In genomic region chr1:192700339-192701073, GRCm38 (mm10) we compare ENCODE assay signal across 27 mouse cellular contexts.
DNase-seq lines count a peak whose midpoint lies in the region; ATAC-seq and TF ChIP-seq lines count a peak whose summit lies in the region.
"Had no signal": no experiment of that assay in that cellular context is flagged by ENCODE, and none has a peak within 500 bp of the region (broad histone marks: within the 10 kb centered on the region; RNA-seq: fewer than 3 reads in every experiment).

No protein-coding gene starts in this region.

- no peak overlapping the region for H3K4me3 ChIP-seq in kidney, adult 2 months (ENCODE audit: insufficient read depth, low read depth, low read length)
- no peak overlapping the region for H3K4me3 ChIP-seq in kidney, embryonic 14.5 days (ENCODE audit: low read length)
- H3K4me3 ChIP-seq in kidney, embryonic 16.5 days (ENCODE audit: low read length): no peak overlapping the region
- H3K4me3 ChIP-seq in forebrain, embryonic 13.5 days: no peak overlapping the region
- H3K4me3 ChIP-seq: embryonic facial prominence, embryonic 10.5 days; embryonic facial prominence, embryonic 15.5 days; forebrain, embryonic 15.5 days; heart, embryonic 10.5 days; heart, embryonic 15.5 days; limb, embryonic 12.5 days; liver, embryonic 15.5 days; midbrain, embryonic 10.5 days; myocyte; neural tube, embryonic 12.5 days had no signal

- ATAC-seq in kidney, embryonic 14.5 days (ENCODE audit: low FRiP score, low TSS enrichment): no peak
- no peak for ATAC-seq in kidney, embryonic 16.5 days (ENCODE audit: low FRiP score, low TSS enrichment)
- no peak for ATAC-seq in forebrain, embryonic 13.5 days
- ATAC-seq: forebrain, embryonic 15.5 days; hindbrain, embryonic 16.5 days; midbrain, embryonic 16.5 days had no signal

- no peak overlapping the region for H3K9ac ChIP-seq in kidney, embryonic 14.5 days (ENCODE audit: low read depth, low read length)
- no peak overlapping the region for H3K9ac ChIP-seq in kidney, embryonic 16.5 days (replicated peaks; ENCODE audit: low read length)
- no peak overlapping the region for H3K9ac ChIP-seq in forebrain, embryonic 13.5 days
- H3K9ac ChIP-seq: embryonic facial prominence, embryonic 15.5 days; forebrain, embryonic 15.5 days; heart, embryonic 15.5 days; limb, embryonic 12.5 days; liver, embryonic 15.5 days; lung, embryonic 14.5 days; neural tube, embryonic 12.5 days had no signal

- no peaks in the 10 kb centered on the region for H3K36me3 ChIP-seq in kidney, adult 2 months (ENCODE audit: control insufficient read depth, insufficient read depth, low read length)
- no peaks in the 10 kb centered on the region for H3K36me3 ChIP-seq in kidney, embryonic 14.5 days (ENCODE audit: control insufficient read depth, insufficient read depth, low read length)
- no peaks in the 10 kb centered on the region for H3K36me3 ChIP-seq in kidney, embryonic 16.5 days (ENCODE audit: insufficient read depth, low read length)
- H3K36me3 ChIP-seq in forebrain, embryonic 13.5 days (ENCODE audit: poor library complexity, severe bottlenecking): no peaks in the 10 kb centered on the region
- H3K36me3 ChIP-seq: embryonic facial prominence, embryonic 15.5 days; forebrain, embryonic 15.5 days; G1E; heart, embryonic 10.5 days; heart, embryonic 15.5 days; limb, embryonic 12.5 days; liver, embryonic 15.5 days; midbrain, embryonic 10.5 days; neural tube, embryonic 12.5 days had no signal

- 0 out of 2 replicates have a peak, but pooled peaks cover 3% of the 10 kb centered on the region for H3K4me1 ChIP-seq in kidney, adult 2 months (ENCODE audit: control insufficient read depth, insufficient read depth, low read length)
- H3K4me1 ChIP-seq in kidney, embryonic 14.5 days (ENCODE audit: control insufficient read depth, insufficient read depth, low read length): no peaks in the 10 kb centered on the region
- H3K4me1 ChIP-seq in kidney, embryonic 16.5 days (ENCODE audit: insufficient read depth, low read length): peaks cover 9% of the 10 kb centered on the region
- H3K4me1 ChIP-seq in forebrain, embryonic 13.5 days: no peaks in the 10 kb centered on the region
- H3K4me1 ChIP-seq: forebrain, embryonic 15.5 days; heart, embryonic 10.5 days; limb, embryonic 12.5 days; liver, embryonic 15.5 days; midbrain, embryonic 10.5 days; neural tube, embryonic 12.5 days had no signal

- DNase-seq in adrenal gland, adult 8-10 months: peak; percentile 4
- no peak for DNase-seq in adrenal gland, postnatal 10 days
- peak; percentile 35 for DNase-seq in kidney, adult 2 months
- peak; percentile 41 for DNase-seq in fibroblast of lung, adult 2 months (ENCODE audit: low read depth)
- no peak for DNase-seq in left cerebral cortex, postnatal 10 days (ENCODE audit: extremely low spot score in 1 of 2, low spot score in 2 of 2)
- DNase-seq: cerebellum, adult 2 months; cerebellum, postnatal 14 days; lung, embryonic 14.5 days; right cerebral cortex, adult 18-20 months; thymus, adult 2 months; thymus, postnatal 36 days had no signal

- intact Hi-C loops in left cerebral cortex, postnatal 10 days (cut with DNase I): no loop called here

- H3K4me2 ChIP-seq in kidney, embryonic 14.5 days (replicated peaks; ENCODE audit: low read depth, low read length): no peak overlapping the region
- H3K4me2 ChIP-seq in kidney, embryonic 16.5 days (replicated peaks; ENCODE audit: low read depth, low read length): no peak overlapping the region
- no peak overlapping the region for H3K4me2 ChIP-seq in forebrain, embryonic 13.5 days
- H3K4me2 ChIP-seq: embryonic facial prominence, embryonic 15.5 days; forebrain, embryonic 15.5 days; heart, embryonic 15.5 days; limb, embryonic 12.5 days; liver, embryonic 15.5 days; lung, embryonic 14.5 days; neural tube, embryonic 12.5 days had no signal

- TF ChIP-seq POLR2A in kidney, adult 2 months (IDR thresholded peaks at IDR 0.05; ENCODE audit: low read depth, low read length): no peak

- no peaks in the 10 kb centered on the region for H3K9me3 ChIP-seq in kidney, embryonic 14.5 days (ENCODE audit: control insufficient read depth, low read length)
- no peaks in the 10 kb centered on the region; the same call in 1 of the 2 replicates for H3K9me3 ChIP-seq in kidney, embryonic 16.5 days (ENCODE audit: low read length)
- no peaks in the 10 kb centered on the region for H3K9me3 ChIP-seq in forebrain, embryonic 13.5 days (replicated peaks)
- H3K9me3 ChIP-seq: embryonic facial prominence, embryonic 15.5 days; forebrain, embryonic 15.5 days; heart, embryonic 10.5 days; heart, embryonic 15.5 days; liver, embryonic 15.5 days; midbrain, embryonic 10.5 days; neural tube, embryonic 12.5 days had no signal

- no peaks in the 10 kb centered on the region for H3K27me3 ChIP-seq in kidney, adult 2 months (replicated peaks; ENCODE audit: control insufficient read depth, insufficient read depth, low read length)
- H3K27me3 ChIP-seq in kidney, embryonic 14.5 days (ENCODE audit: control insufficient read depth, insufficient read depth, low read length): no peaks in the 10 kb centered on the region
- no peaks in the 10 kb centered on the region for H3K27me3 ChIP-seq in kidney, embryonic 16.5 days (ENCODE audit: insufficient read depth, low read length)
- H3K27me3 ChIP-seq in forebrain, embryonic 13.5 days: no peaks in the 10 kb centered on the region
- H3K27me3 ChIP-seq: embryonic facial prominence, embryonic 15.5 days; forebrain, embryonic 15.5 days; heart, embryonic 15.5 days; limb, embryonic 12.5 days; liver, embryonic 15.5 days; neural tube, embryonic 12.5 days had no signal

- peak overlapping the region; percentile 48; the same call in 1 of the 2 replicates for H3K27ac ChIP-seq in kidney, adult 2 months (ENCODE audit: insufficient read depth, low read depth, low read length)
- no peak overlapping the region for H3K27ac ChIP-seq in kidney, embryonic 14.5 days (ENCODE audit: low read depth, low read length)
- H3K27ac ChIP-seq in kidney, embryonic 16.5 days (ENCODE audit: low read length): peak overlapping the region; percentile 11; the same call in 1 of the 2 replicates
- H3K27ac ChIP-seq in forebrain, embryonic 13.5 days: no peak overlapping the region
- H3K27ac ChIP-seq: embryonic facial prominence, embryonic 10.5 days; embryonic facial prominence, embryonic 15.5 days; forebrain, embryonic 15.5 days; heart, embryonic 10.5 days; heart, embryonic 15.5 days; limb, embryonic 12.5 days; liver, embryonic 15.5 days; midbrain, embryonic 10.5 days; neural tube, embryonic 12.5 days had no signal

- WGBS in kidney, adult 2 months: 59% methylated on average over 8 of the region's 8 CpGs
- 84% methylated on average over 8 of the region's 8 CpGs for WGBS in kidney, embryonic 14.5 days
- 79% methylated on average over 8 of the region's 8 CpGs for WGBS in kidney, embryonic 16.5 days
- 82% methylated on average over 8 of the region's 8 CpGs for WGBS in forebrain, embryonic 13.5 days

- TF ChIP-seq CTCF in kidney, adult 2 months (conservative IDR thresholded peaks at IDR 0.05; ENCODE audit: insufficient read depth, insufficient read length, low read depth, low read length): no peak

Comparison
In these comparisons a context has a peak if more than half of its experiments do, and no peak if none do; other contexts are left out.
1. DNase-seq: peak in adrenal gland, adult 8-10 months (single experiment), kidney, adult 2 months (single experiment) and fibroblast of lung, adult 2 months (single experiment); none in adrenal gland, postnatal 10 days (single experiment) and left cerebral cortex, postnatal 10 days (0 of 2).
2. H3K27ac ChIP-seq: peak in kidney, adult 2 months (single experiment) and kidney, embryonic 16.5 days (single experiment); none in kidney, embryonic 14.5 days (single experiment) and forebrain, embryonic 13.5 days (single experiment).